Mouse (Mus musculus): Measurements from ENCODE around the gene Slc27a5. TPM values are rescaled to one million over a fixed set of nuclear protein-coding genes. Genes with fewer than 3 reads are reported as not detected.

Slc27a5 gene
- polyA plus RNA-seq, 1 experiment from 2014 or later: not detected

Other genes starting within 250 kb of the Slc27a5 start
- 12.3 and 13.2 TPM in 2 replicates for gene Zscan18, start 194.6 kb downstream of the Slc27a5 start, polyA plus RNA-seq (2016; fragmentation: Nextera tagmentation; extraction: Ambion mirVana)
- 17.8 and 18.4 TPM in 2 replicates for gene Zfp329, start 179.3 kb downstream of the Slc27a5 start, polyA plus RNA-seq (2016; fragmentation: Nextera tagmentation; extraction: Ambion mirVana)
- 28.7 and 30.1 TPM in 2 replicates for gene Zfp110, start 163.4 kb downstream of the Slc27a5 start, polyA plus RNA-seq (2016; fragmentation: Nextera tagmentation; extraction: Ambion mirVana)
- 4.4 and 5.1 TPM in 2 replicates for gene Zfp128, start 117.0 kb downstream of the Slc27a5 start, polyA plus RNA-seq (2016; fragmentation: Nextera tagmentation; extraction: Ambion mirVana)
- 18.5 and 19.8 TPM in 2 replicates for gene Zscan22, start 100.4 kb downstream of the Slc27a5 start, polyA plus RNA-seq (2016; fragmentation: Nextera tagmentation; extraction: Ambion mirVana)
- 1,023 and 1,050 TPM in 2 replicates for gene Rps5, start 75.9 kb downstream of the Slc27a5 start, polyA plus RNA-seq (2016; fragmentation: Nextera tagmentation; extraction: Ambion mirVana)
- 0.55 and 1.0 TPM in 2 replicates for gene Rnf225, start 70.8 kb downstream of the Slc27a5 start, polyA plus RNA-seq (2016; fragmentation: Nextera tagmentation; extraction: Ambion mirVana)
- gene Zfp324, start 32.4 kb downstream of the Slc27a5 start, polyA plus RNA-seq (2016; fragmentation: Nextera tagmentation; extraction: Ambion mirVana): 10.5 and 11.1 TPM in 2 replicates
- gene Zfp446, start 20.3 kb downstream of the Slc27a5 start, polyA plus RNA-seq (2016; fragmentation: Nextera tagmentation; extraction: Ambion mirVana): 16.5 and 17.7 TPM in 2 replicates
- 415 and 417 TPM in 2 replicates for gene Trim28, start 922 bp upstream of the Slc27a5 start, polyA plus RNA-seq (2016; fragmentation: Nextera tagmentation; extraction: Ambion mirVana)
- 29.7 and 30.7 TPM in 2 replicates for gene Zbtb45, start 11.8 kb upstream of the Slc27a5 start, polyA plus RNA-seq (2016; fragmentation: Nextera tagmentation; extraction: Ambion mirVana)
- gene Chmp2a, start 36.6 kb upstream of the Slc27a5 start, polyA plus RNA-seq (2016; fragmentation: Nextera tagmentation; extraction: Ambion mirVana): 97.3 and 102 TPM in 2 replicates
- gene Ube2m, start 40.1 kb upstream of the Slc27a5 start, polyA plus RNA-seq (2016; fragmentation: Nextera tagmentation; extraction: Ambion mirVana): 82.9 and 88.7 TPM in 2 replicates
- gene Mzf1, start 56.6 kb upstream of the Slc27a5 start, polyA plus RNA-seq (2016; fragmentation: Nextera tagmentation; extraction: Ambion mirVana): 3.9 and 4.3 TPM in 2 replicates
- gene Vmn1r85, start 97.0 kb upstream of the Slc27a5 start, polyA plus RNA-seq (2016; fragmentation: Nextera tagmentation; extraction: Ambion mirVana): not detected in 2 replicates
- gene Vmn1r86, start 121.7 kb upstream of the Slc27a5 start, polyA plus RNA-seq (2016; fragmentation: Nextera tagmentation; extraction: Ambion mirVana): not detected in 2 replicates
- not detected in 2 replicates for gene Vmn1r87, start 142.0 kb upstream of the Slc27a5 start, polyA plus RNA-seq (2016; fragmentation: Nextera tagmentation; extraction: Ambion mirVana)
- gene Vmn1r88, start 161.4 kb upstream of the Slc27a5 start, polyA plus RNA-seq (2016; fragmentation: Nextera tagmentation; extraction: Ambion mirVana): not detected in 2 replicates
- gene Vmn1r89, start 214.8 kb upstream of the Slc27a5 start, polyA plus RNA-seq (2016; fragmentation: Nextera tagmentation; extraction: Ambion mirVana): not detected in 2 replicates